Mouse (Mus musculus) left cerebral cortex, postnatal 14 days (tissue): ENCODE measurements around the gene Abca5. TPM values are rescaled to one million over a fixed set of nuclear protein-coding genes. Genes with fewer than 3 reads are reported as not detected.

Experiments
- DNase-seq, 2 experiments: peaks; one replicate each; pipeline ENCODE4 v3.0.0; 2021 to 2022; ENCODE audit warnings: low spot score in 2 of 2, mixed read lengths in 1 of 2
- intact Hi-C: fragments of 180-260 bp; cut with DNase I; formaldehyde crosslinking; loops from one replicate; pipeline ENCODE4 v1.15.1; 2025
- total RNA-seq, 2 experiments: library from RNA; stranded (reverse); gene quantifications; 2 replicates each; pipeline ENCODE4 v1.2.3; 2021

Gene Abca5
- total RNA-seq, 2 experiments from 2014 or later: 36.2 to 38.6 TPM

DNA sequence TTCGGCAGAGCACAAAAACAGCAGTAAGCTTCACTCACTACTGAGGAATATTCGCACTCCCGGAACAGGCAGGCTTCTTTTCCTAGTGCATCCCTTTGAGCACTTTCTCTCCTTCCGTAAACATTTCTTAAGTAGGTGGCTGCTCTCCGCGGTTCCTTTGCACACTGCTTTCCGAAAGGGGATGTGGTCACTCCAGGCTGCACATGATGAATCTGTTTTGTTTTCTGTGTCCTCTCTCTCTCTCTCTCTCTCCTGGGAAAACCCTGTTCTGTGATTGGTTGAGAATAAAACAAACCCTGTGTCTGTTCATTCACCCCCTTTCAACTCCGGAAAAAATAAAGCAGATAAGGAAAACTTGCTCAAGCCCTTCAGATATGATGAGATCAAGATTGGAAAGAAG, 86.0 kb downstream of the Abca5 start, which contains the start of gene Abca6:
Gene Abca6 (minus strand): TSS at position 243 of the 400 bp plus-strand sequence.
- DNase-seq: no peak
- intact Hi-C loops: no loop called here

DNA sequence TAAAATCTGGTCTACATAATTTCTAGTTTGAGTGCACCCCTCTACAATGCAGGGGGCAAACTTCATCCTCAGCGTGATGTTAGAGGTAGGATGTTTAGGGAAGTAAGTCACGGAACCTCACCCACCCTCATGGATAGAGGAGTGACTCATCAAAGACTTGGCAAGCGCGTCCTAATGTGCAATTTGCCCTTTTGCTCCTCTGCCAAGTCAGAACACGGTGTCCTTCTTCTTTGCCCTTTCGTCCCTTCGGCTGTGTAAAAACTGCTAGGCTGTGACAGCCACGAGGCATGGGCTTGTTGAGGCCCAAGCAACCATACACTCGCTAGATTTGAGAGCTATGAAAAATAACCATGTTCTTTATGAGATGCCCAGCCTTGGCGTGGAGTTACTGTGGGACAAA, 92.8 kb downstream of the Abca5 start:
- intact Hi-C loops: no loop called here

DNA sequence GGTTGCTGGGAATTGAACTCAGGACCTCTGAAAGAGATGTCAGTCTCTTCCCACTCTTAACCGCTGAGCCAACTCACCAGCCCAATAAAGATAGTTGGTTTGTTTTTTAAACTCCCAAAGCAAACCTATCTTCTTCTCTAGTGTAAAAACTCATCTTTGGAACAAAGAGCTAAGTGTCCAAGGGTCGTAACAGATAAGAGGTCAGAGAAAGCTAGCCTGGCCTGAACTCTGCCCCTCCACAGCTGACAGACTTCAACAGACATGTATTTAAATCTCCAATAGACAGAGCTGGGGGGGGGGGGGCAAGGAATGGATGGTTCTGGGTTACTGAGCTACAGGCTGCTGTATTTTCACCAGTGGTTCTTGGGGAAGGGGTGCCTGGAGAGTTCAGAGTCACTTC, 100.0 kb downstream of the Abca5 start:
- intact Hi-C loops: no loop called here
- no peak for DNase-seq

More for the DNA sequence above, 92.8 kb downstream of the Abca5 start:
- no peak for DNase-seq

DNA sequence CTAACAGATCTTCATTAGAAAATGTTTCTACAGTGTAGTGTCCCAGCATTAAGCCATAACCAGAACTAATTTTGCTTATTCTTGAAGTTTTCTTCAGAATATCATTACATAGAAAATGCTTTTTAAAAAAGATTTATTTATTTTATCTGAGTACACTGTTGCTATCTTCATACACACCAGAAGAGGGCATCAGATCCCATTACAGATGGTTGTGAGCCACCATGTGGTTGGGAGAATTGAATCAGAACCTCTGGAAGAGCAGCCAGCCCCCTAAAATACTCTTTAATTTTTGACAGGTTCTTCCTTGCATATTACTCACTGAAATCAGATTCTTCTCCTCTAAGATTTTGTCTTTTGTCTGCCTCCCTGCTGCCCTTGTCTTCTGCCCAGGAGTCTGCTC, 104.5 kb downstream of the Abca5 start:
- intact Hi-C loops: no loop called here
- DNase-seq: no peak

Other genes starting within 250 kb of the Abca5 start
- gene Abca8a, start 241.7 kb downstream of the Abca5 start, total RNA-seq: 1 to 10 TPM; 3.1 to 8.4 TPM
- 1 to 10 TPM; 7.1 to 8.8 TPM for gene Abca9, start 169.5 kb downstream of the Abca5 start, total RNA-seq
- gene Abca6, start 85.9 kb downstream of the Abca5 start, total RNA-seq: 1 to 10 TPM; 1.2 to 1.5 TPM
- gene Map2k6, start 61.4 kb upstream of the Abca5 start, total RNA-seq: 10 to 100 TPM; 22.8 to 25.1 TPM